Mouse (Mus musculus) MEL (cell line): Measurements from ENCODE around the gene Nfia.

Experiments used
- BHLHE40 ChIP-seq: IDR thresholded peaks from 2 replicates; pipeline ENCODE4 v1.6.1; 2012; ENCODE audit warnings: low read depth, mild to moderate bottlenecking, inconsistent platforms, low read length, improper control_type of control experiment, borderline replicate concordance
- CTCF ChIP-seq, 3 experiments: IDR thresholded peaks in 2 of 3; conservative IDR thresholded peaks in 1 of 3; 2 replicates each; pipeline ENCODE4 v1.5.1; 2011 to 2012; ENCODE audit warnings: low read length in 3 of 3, low read depth in 2 of 3, mild to moderate bottlenecking in 2 of 3, improper control_type of control experiment in 1 of 3, inconsistent platforms in 1 of 3, mixed read lengths in 1 of 3, moderate library complexity in 1 of 3; ENCODE audit not compliant: control insufficient read depth in 1 of 3, insufficient read depth in 1 of 3, poor library complexity in 1 of 3, severe bottlenecking in 1 of 3
- GATA1 ChIP-seq: IDR thresholded peaks from 2 replicates; pipeline ENCODE4 v1.6.1; 2011; ENCODE audit warnings: low read depth, low read length, improper control_type of control experiment
- JUND ChIP-seq: IDR thresholded peaks from 2 replicates; pipeline ENCODE4 v1.6.1; 2011; ENCODE audit warnings: low read depth, mild to moderate bottlenecking, improper control_type of control experiment, low read length
- MYC ChIP-seq: IDR thresholded peaks from 2 replicates; pipeline ENCODE4 v1.6.1; 2011; ENCODE audit warnings: low read depth, mild to moderate bottlenecking, low read length, improper control_type of control experiment, moderate library complexity
- POLR2A ChIP-seq, 2 experiments: IDR thresholded peaks; 2 replicates each; pipeline ENCODE4 v1.6.1; 2011 to 2012; ENCODE audit warnings: low read length in 2 of 2, mild to moderate bottlenecking in 2 of 2, control low read depth in 1 of 2, improper control_type of control experiment in 1 of 2, low read depth in 1 of 2, moderate library complexity in 1 of 2; ENCODE audit not compliant: control insufficient read depth in 1 of 2, insufficient read depth in 1 of 2, poor library complexity in 1 of 2
- POLR2AphosphoS2 ChIP-seq: IDR thresholded peaks from 2 replicates; pipeline ENCODE4 v1.6.1; 2011; ENCODE audit warnings: low read length, improper control_type of control experiment
- RCOR1 ChIP-seq: IDR thresholded peaks from 2 replicates; pipeline ENCODE4 v1.6.1; 2012; ENCODE audit warnings: low read depth, mild to moderate bottlenecking, inconsistent platforms, low read length, improper control_type of control experiment
- TAL1 ChIP-seq: IDR thresholded peaks from 2 replicates; pipeline ENCODE4 v1.6.1; 2012; ENCODE audit warnings: mild to moderate bottlenecking, inconsistent platforms, low read length, moderate library complexity, mixed read lengths

- TF ChIP-seq BHLHE40 (no peak), CTCF (IDR thresholded peaks at IDR 0.05 in 2 of 3, conservative IDR thresholded peaks at IDR 0.05 in 1 of 3; ENCODE audit: control insufficient read depth in 1 of 3, insufficient read depth in 1 of 3, low read depth in 2 of 3, low read length in 3 of 3, poor library complexity in 1 of 3, severe bottlenecking in 1 of 3) (no peak), POLR2AphosphoS2 (no peak), TAL1 (no peak), POLR2A (IDR thresholded peaks at IDR 0.05; ENCODE audit: control insufficient read depth in 1 of 2, insufficient read depth in 1 of 2, low read depth in 1 of 2, low read length in 2 of 2, poor library complexity in 1 of 2) (no peak), JUND (no peak), GATA1 (no peak), RCOR1 (no peak), MYC (no peak)
Measured at GRCm38 (mm10) chr4:98095060-98095459, 322.5 kb downstream of the Nfia start.
